Mouse (Mus musculus) embryonic facial prominence, embryonic 14.5 days (tissue): ENCODE results near the gene Tmem247. TPM values are rescaled to one million over a fixed set of nuclear protein-coding genes. Genes with fewer than 3 reads are reported as not detected.

Source experiments
- ATAC-seq: fragments of 200-750 bp; cut with Nextera tagmentation; 2 replicates; pipeline ENCODE4 v1.8.0; 2017; ENCODE audit warnings: low read depth, moderate number of reproducible peaks, moderate TSS enrichment
- DNase-seq: peaks from one replicate; pipeline ENCODE4 v3.0.0-alpha.2; 2015; ENCODE audit warnings: low spot score
- H3K27ac ChIP-seq: fragments of 300-500 bp; sonication (generic); replicated peaks from 2 replicates; pipeline ENCODE4 v1.5.1; 2014; ENCODE audit warnings: low read depth, mild to moderate bottlenecking, low read length, moderate library complexity
- H3K27me3 ChIP-seq: fragments of 300-500 bp; sonication (generic); replicated peaks from 2 replicates; pipeline ENCODE4 v1.6.1; 2014; ENCODE audit warnings: low read length; ENCODE audit not compliant: control insufficient read depth, insufficient read depth
- H3K36me3 ChIP-seq: fragments of 300-500 bp; sonication (generic); 2 replicates; pipeline ENCODE4 v1.6.1; 2014; ENCODE audit warnings: low read length, mixed read lengths; ENCODE audit not compliant: control insufficient read depth, insufficient read depth
- H3K4me1 ChIP-seq: fragments of 300-500 bp; sonication (generic); 2 replicates; pipeline ENCODE4 v1.6.1; 2014; ENCODE audit warnings: antibody characterized with exemption, low read length; ENCODE audit not compliant: control insufficient read depth, insufficient read depth
- H3K4me2 ChIP-seq: fragments of 300-500 bp; sonication (generic); 2 replicates; pipeline ENCODE4 v1.6.1; 2014; ENCODE audit warnings: low read depth, mild to moderate bottlenecking, low read length, moderate library complexity, mixed read lengths
- H3K4me3 ChIP-seq: fragments of 300-500 bp; sonication (generic); 2 replicates; pipeline ENCODE4 v1.5.1; 2014; ENCODE audit warnings: low read depth, mild to moderate bottlenecking, low read length
- H3K9ac ChIP-seq: fragments of 300-500 bp; sonication (generic); 2 replicates; pipeline ENCODE4 v1.6.1; 2014; ENCODE audit warnings: low read depth, mild to moderate bottlenecking, low read length, moderate library complexity, mixed read lengths
- H3K9me3 ChIP-seq: fragments of 300-500 bp; sonication (generic); 2 replicates; pipeline ENCODE4 v1.6.1; 2016; ENCODE audit warnings: low read length; ENCODE audit not compliant: control insufficient read depth
- WGBS: fragments of 180-500 bp; shearing (Covaris S2); extraction: QIAGEN DNeasy Blood & Tissue Kit; methylation state at CpG from one replicate; pipeline ENCODE4 v1.1.7; 2014; 5-methylcytosine and 5-hydroxymethylcytosine counted together
- polyA plus RNA-seq: library from polyadenylated mRNA; unstranded; fragments of >200 nt; fragmentation: Nextera tagmentation; extraction: Ambion mirVana; gene quantifications from 2 replicates; pipeline ENCODE4 v1.2.1, GENCODE M21; 2014

The Tmem247 gene
- polyA plus RNA-seq, 1 experiment from 2014 or later = not detected

DNA sequence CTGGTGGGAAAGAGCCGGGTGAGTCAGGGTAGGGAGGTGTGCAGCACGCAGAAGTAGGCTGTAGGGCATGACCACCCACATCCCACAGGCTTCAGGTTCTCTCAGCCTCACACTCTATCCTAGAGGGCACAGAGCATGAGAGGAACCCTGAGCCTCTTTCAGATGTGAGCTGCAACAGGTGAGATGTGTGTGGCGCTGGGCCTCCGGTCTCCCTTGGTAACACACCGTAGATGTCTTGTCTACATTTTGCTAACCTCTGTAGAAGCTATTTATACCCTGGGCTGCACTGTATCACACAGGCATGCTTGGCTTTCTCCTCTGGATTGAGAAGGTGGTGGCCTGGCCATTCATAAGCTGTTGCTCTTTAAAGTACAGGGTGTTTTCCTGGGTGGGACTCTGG is 51.4 kb downstream of the Tmem247 start:
- Histone ChIP-seq H3K9ac (no peak overlapping the region), H3K4me3 (no peak overlapping the region), H3K36me3 (peaks cover 12% of the 10 kb centered on the region), H3K27me3 (no peaks in the 10 kb centered on the region), H3K9me3 (no peaks in the 10 kb centered on the region), H3K27ac (no peak overlapping the region), H3K4me1 (peaks cover 25% of the 10 kb centered on the region), H3K4me2 (no peak overlapping the region)
- ATAC-seq (no peak), DNase-seq (no peak)
- 89% methylated on average over 5 of the region's 5 CpGs for WGBS

DNA sequence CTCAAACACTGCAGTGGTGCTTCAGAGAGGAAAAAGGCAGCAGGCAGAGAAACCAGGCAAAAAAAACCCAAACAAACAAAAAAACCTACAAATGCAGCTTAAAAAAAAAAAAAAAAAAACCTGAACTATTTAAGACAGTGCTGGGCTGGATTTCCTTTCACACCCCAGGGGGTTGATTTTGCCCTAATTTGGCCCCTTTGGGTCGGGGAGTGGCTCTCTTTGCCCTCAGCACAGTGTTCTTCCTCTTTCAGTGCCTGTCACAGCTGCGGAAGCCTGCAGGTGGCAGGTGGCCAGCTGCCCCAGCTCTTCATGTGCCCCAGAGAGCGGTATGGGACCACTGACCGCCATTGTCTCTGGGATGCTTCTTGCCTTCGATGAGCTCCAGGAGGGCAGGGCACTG is 52.4 kb downstream of the Tmem247 start:
- peaks cover 25% of the 10 kb centered on the region for H3K4me1 ChIP-seq
- no peak for DNase-seq
- no peak overlapping the region for H3K4me3 ChIP-seq
- ATAC-seq = no peak
- no peak overlapping the region for H3K4me2 ChIP-seq
- no peaks in the 10 kb centered on the region for H3K27me3 ChIP-seq
- peaks cover 12% of the 10 kb centered on the region for H3K36me3 ChIP-seq
- no peak overlapping the region for H3K9ac ChIP-seq
- 50% methylated on average over 5 of the region's 5 CpGs for WGBS
- H3K9me3 ChIP-seq = no peaks in the 10 kb centered on the region
- H3K27ac ChIP-seq = no peak overlapping the region

DNA sequence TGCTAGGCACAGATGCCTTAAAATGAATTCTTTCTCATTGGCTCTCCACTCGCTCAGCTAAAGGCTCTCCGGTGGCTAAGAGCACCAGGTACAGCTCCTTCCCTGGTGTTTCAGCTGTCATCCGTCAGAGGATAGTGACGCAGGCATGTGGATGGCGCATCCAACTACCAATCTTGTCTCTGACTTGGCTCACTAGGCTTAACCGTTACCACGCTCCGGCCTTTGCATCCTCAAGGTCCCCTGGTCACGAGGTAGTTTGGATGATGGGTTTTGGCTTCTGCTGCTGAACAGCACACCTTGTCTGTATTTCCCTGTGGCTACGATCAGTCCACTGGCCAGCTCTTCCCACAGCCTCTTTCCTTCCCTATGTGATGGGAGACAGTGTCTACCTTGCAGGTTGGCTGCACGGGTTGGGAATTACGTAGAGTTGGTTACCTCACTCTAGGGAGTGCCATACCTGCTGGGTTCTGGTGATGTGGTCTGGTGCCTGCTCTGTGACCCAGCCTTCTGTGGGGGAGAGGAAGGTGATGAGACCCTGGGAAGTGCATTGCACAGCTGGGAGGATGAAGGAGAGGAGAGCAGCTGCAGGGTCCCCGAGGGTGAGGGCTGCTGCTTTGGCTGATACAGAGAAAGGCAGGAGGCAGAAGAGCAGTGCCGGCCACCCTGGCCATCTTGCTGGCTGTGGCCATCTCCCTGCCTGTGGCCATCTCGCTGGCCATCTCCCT is 53.0 kb downstream of the Tmem247 start:
- Histone ChIP-seq H3K36me3 (peaks cover 17% of the 10 kb centered on the region), H3K9me3 (no peaks in the 10 kb centered on the region), H3K9ac (no peak overlapping the region), H3K27ac (no peak overlapping the region), H3K4me2 (no peak overlapping the region), H3K27me3 (no peaks in the 10 kb centered on the region), H3K4me3 (no peak overlapping the region), H3K4me1 (peaks cover 19% of the 10 kb centered on the region)
- ATAC-seq (no peak), DNase-seq (no peak)
- 93% methylated on average over 13 of the region's 15 CpGs for WGBS

GRCm38 (mm10) chr17:86971036-86971435 is 53.9 kb downstream of the Tmem247 start:
- Histone ChIP-seq H3K4me2 (no peak overlapping the region), H3K27me3 (no peaks in the 10 kb centered on the region), H3K4me1 (peaks cover 13% of the 10 kb centered on the region), H3K4me3 (no peak overlapping the region), H3K27ac (no peak overlapping the region), H3K9me3 (no peaks in the 10 kb centered on the region), H3K36me3 (peaks cover 26% of the 10 kb centered on the region), H3K9ac (no peak overlapping the region)
- ATAC-seq (no peak), DNase-seq (no peak)
- 84% methylated on average over 5 of the region's 5 CpGs for WGBS

DNA sequence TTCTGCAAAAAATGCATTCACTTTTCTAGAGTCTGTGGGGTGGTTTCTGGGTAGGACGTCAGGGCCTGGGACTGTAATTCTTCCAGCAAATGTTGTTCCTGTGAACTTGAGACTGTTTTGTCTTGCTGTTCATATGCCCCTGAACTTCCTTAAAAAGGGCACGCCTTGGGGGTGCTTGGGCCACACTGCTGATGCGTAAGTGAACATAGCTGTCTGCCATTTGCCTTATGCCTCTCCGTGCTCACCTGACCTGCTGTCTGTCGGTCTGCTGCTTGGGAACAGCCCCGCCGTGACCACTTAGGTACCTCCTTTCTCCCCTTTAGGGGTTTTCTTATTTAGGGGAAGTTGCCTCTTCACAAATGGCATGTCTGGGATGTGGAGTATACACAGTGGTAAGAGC is 54.7 kb downstream of the Tmem247 start:
- Histone ChIP-seq H3K27ac (no peak overlapping the region), H3K36me3 (peaks cover 32% of the 10 kb centered on the region), H3K4me2 (no peak overlapping the region), H3K9me3 (no peaks in the 10 kb centered on the region), H3K9ac (no peak overlapping the region), H3K4me1 (peaks cover 13% of the 10 kb centered on the region), H3K27me3 (no peaks in the 10 kb centered on the region), H3K4me3 (no peak overlapping the region)
- WGBS = 80% methylated on average over 7 of the region's 7 CpGs
- no peak for DNase-seq
- ATAC-seq = no peak

Other genes starting within 250 kb of the Tmem247 start
- gene Epas1, start 163.6 kb upstream of the Tmem247 start, polyA plus RNA-seq = 10.9 and 14.3 TPM in 2 replicates
- not detected in 2 replicates for gene Atp6v1e2, start 30.5 kb downstream of the Tmem247 start, polyA plus RNA-seq
- 36.9 and 37.8 TPM in 2 replicates for gene Rhoq, start 45.7 kb downstream of the Tmem247 start, polyA plus RNA-seq
- gene Pigf, start 108.1 kb downstream of the Tmem247 start, polyA plus RNA-seq = 25.3 and 26.0 TPM in 2 replicates
- 111 and 118 TPM in 2 replicates for gene Cript, start 108.2 kb downstream of the Tmem247 start, polyA plus RNA-seq
- 24.1 and 28.2 TPM in 2 replicates for gene Socs5, start 190.3 kb downstream of the Tmem247 start, polyA plus RNA-seq